Mouse (Mus musculus) megakaryocyte, embryonic 14.5 days (primary cell): ENCODE measurements around the gene Trim14. TPM values are rescaled to one million over a fixed set of nuclear protein-coding genes. Genes with fewer than 3 reads are reported as not detected.

Source experiments
- H3K27me3 ChIP-seq: replicated peaks from 2 replicates; pipeline ENCODE3; 2012; ENCODE audit warnings: inconsistent platforms
- H3K36me3 ChIP-seq: replicated peaks from 2 replicates; pipeline ENCODE3; 2012; ENCODE audit warnings: low read length, inconsistent platforms, mixed read lengths
- H3K4me1 ChIP-seq: 2 replicates; pipeline ENCODE4 v1.6.1; 2012; ENCODE audit warnings: inconsistent platforms
- H3K4me3 ChIP-seq: replicated peaks from 2 replicates; pipeline ENCODE3; 2012; ENCODE audit warnings: moderate library complexity, mild to moderate bottlenecking, inconsistent platforms
- H3K9me3 ChIP-seq: 2 replicates; pipeline ENCODE4 v1.6.1; 2012; ENCODE audit warnings: inconsistent platforms
- FLI1 ChIP-seq: IDR thresholded peaks from 2 replicates; pipeline ENCODE4 v1.6.1; 2012; ENCODE audit warnings: low read length, inconsistent platforms, mixed read lengths
- GATA1 ChIP-seq: IDR thresholded peaks from 3 replicates; pipeline ENCODE4 v1.6.1; 2012; ENCODE audit warnings: mixed read lengths, low read length, inconsistent platforms, borderline replicate concordance
- polyA plus RNA-seq: library from polyadenylated mRNA; stranded (reverse); fragments of >175 nt; gene quantifications from 2 replicates; pipeline ENCODE4 v1.2.3, GENCODE M21; 2012; ENCODE audit warnings: low replicate concordance; ENCODE audit not compliant: insufficient read depth

The Trim14 gene
- polyA plus RNA-seq, 1 experiment = 8.1 TPM

DNA sequence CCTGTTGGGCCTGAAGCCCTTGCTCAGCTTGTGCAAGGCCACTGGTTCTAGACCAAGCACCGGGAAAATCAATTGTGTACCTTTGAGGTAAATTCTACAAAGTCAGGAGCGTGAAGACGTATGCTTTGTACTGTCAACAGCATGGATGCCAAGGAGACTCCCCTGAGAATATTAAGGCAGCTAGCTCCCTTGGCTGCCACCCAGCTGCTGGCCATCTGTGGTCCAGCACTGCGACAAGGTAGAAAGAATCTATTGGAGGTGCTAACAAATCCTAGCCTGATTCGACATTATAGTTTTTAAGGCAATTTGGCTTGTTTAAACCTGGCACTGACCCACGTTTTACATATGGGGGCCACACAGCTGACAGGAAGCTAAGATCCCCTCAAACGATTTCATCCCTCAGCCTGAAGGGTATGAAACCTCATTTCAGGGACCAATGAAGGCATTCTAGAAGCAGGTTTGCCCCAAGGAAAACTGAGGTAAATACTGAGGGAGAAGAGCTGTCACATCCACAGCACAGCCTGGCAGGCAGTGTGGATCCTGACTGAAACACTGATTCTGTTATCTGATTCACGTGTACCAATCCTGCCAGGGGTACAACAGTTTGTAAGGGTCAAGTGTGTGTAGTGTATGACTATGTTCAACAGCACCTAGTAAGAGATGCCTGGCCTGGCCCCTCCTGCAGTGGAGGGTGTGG is 30.4 kb downstream of the Trim14 start:
- peaks cover 60% of the 10 kb centered on the region for H3K36me3 ChIP-seq
- no peak overlapping the region for H3K4me3 ChIP-seq
- TF ChIP-seq FLI1 = no peak
- no peak for TF ChIP-seq GATA1
- peaks cover 48% of the 10 kb centered on the region for H3K4me1 ChIP-seq
- no peaks in the 10 kb centered on the region for H3K9me3 ChIP-seq
- no peaks in the 10 kb centered on the region for H3K27me3 ChIP-seq

DNA sequence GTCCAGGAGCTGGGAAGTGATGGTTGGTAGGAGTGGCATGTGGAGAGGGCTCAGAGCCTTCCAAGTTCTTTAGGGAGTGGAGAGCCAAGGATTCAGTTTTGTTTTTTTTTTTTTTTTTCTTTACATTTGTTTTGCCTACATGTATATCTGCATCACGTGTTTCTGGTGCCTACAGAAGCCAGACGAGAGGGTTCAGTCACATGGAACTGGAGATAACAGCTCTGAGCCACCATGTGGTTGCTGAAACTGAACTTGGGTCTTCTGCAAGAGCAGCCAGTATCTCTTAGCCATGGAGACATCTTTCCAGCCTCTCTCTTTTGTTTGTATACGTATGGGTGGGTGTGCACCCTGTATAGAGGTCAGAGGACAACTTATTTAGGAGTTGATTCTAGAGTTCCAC is 32.1 kb downstream of the Trim14 start:
- H3K4me1 ChIP-seq = peaks cover 52% of the 10 kb centered on the region
- no peak overlapping the region for H3K4me3 ChIP-seq
- no peaks in the 10 kb centered on the region for H3K9me3 ChIP-seq
- no peaks in the 10 kb centered on the region for H3K27me3 ChIP-seq
- H3K36me3 ChIP-seq = peaks cover 72% of the 10 kb centered on the region
- no peak for TF ChIP-seq FLI1
- TF ChIP-seq GATA1 = no peak

DNA sequence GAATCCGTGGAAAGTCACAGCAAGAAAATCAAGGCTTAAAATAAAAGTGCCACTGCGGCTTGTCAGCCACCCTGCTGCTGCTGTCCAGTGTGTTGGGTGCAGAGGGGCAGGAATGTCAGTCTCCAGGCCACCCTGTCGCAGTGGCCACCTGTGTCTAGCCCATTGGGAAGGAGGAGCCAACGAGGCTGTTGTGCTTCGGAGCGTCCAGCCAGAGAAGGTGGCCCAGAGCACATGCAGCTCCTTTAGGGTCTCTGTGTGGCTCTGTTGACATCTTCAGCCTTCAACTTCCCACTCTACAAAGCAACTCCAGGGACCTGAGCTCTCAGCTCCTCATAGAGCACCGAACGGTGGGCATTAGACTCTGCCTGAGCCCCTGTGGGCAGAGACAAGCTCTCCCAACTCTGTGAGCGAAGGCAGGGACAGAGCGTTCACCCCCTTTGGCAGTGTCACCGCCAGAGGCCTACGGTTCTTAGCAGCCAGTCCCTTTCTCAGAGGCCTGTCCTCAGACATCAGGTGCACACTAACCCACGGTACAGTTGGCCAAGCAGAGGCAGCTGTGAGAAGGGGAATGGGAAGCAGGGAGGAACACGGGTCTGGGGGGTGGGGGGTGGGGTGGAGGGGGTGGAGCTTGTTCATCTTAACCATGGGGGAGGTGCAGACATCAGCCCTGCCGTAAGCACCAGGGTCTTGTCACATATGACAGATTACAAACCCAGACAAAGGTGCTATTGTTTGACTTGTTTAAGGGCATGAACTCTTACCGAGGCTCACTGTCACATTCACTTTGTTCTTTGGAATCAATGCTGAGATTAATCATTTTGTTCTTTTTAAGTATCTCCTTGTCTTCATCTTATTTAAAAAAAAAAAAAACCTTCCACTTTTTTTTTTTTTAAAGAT is 33.1 kb downstream of the Trim14 start:
- H3K4me3 ChIP-seq = no peak overlapping the region
- H3K9me3 ChIP-seq = no peaks in the 10 kb centered on the region
- peaks cover 81% of the 10 kb centered on the region for H3K36me3 ChIP-seq
- peaks cover 57% of the 10 kb centered on the region for H3K4me1 ChIP-seq
- H3K27me3 ChIP-seq = no peaks in the 10 kb centered on the region
- no peak for TF ChIP-seq FLI1
- TF ChIP-seq GATA1 = no peak

DNA sequence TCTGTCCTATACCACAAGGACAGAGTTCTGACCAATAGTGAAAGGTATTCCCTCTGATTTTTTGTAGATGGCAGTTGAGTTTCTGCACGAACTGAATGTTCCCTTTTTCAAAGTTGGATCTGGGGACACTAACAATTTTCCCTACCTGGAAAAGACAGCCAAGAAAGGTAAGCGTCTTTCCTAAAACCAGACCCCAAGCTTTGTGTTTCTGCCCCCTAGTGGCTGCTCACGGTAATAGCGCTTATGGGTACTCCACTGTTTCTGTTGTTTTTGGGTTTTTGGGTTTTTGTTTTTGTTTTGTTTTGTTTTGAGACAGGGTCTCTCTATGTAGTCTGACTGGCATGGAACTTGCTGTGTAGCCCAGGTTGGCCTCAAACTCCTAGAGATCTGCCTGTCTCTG is 37.0 kb downstream of the Trim14 start:
- Histone ChIP-seq H3K4me1 (peaks cover 51% of the 10 kb centered on the region), H3K27me3 (no peaks in the 10 kb centered on the region), H3K4me3 (no peak overlapping the region), H3K9me3 (no peaks in the 10 kb centered on the region), H3K36me3 (peaks cover 96% of the 10 kb centered on the region)
- TF ChIP-seq FLI1 (no peak), GATA1 (no peak)

DNA sequence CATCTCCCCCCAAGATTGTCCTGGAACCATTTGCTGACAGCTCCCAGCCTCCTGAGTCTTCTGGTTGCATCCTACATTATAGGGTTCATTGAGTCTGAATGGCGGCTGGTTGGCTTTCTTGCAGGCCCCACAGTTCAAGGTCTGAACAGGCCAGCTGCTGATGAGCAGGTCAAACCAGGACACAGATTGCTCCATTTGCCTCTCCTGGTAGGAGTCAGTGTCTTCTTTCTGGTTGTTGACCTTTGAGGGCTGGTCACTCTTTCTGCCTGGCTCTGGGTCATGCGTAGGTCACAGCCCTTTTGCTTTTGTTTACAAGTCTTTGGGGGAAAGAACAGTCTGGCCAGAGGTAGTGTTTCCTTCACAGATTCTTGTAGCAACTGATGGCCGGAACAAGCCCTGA is 37.4 kb downstream of the Trim14 start:
- no peaks in the 10 kb centered on the region for H3K27me3 ChIP-seq
- H3K9me3 ChIP-seq = no peaks in the 10 kb centered on the region
- TF ChIP-seq FLI1 (no peak), GATA1 (no peak)
- H3K4me3 ChIP-seq = no peak overlapping the region
- H3K36me3 ChIP-seq = peaks cover 96% of the 10 kb centered on the region
- H3K4me1 ChIP-seq = peaks cover 47% of the 10 kb centered on the region

DNA sequence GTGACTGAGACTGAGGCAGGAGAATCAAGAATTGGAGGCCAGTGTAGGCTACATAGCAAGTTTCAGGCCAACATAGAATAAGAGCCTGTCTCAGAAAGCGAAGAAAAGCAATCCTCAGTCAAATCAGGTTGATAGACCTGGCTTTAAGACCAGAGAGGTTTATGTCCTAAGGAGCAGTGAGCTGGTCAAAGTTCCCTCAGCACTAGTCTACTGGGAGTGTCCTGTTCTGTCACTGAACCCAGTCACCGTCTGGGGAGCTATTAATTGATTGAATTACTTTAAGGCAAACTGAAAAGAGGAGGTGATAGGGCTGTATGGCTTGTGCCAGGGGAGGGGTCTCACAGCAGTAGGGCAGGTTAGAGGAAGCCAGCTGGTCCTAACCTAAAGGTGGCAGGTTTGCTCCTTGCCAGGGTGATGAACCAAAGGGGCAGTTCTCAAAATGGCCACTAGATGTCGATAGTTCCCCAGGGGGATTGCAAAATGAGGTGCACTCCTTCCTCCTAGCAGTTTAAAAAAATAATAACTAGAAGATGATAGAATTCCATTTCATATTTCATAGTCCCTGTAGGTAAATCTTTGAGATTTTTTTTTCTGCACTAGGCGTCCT is 38.6 kb downstream of the Trim14 start:
- no peak for TF ChIP-seq GATA1
- TF ChIP-seq FLI1 = no peak
- no peaks in the 10 kb centered on the region for H3K27me3 ChIP-seq
- no peak overlapping the region for H3K4me3 ChIP-seq
- H3K36me3 ChIP-seq = peaks cover 96% of the 10 kb centered on the region
- no peaks in the 10 kb centered on the region for H3K9me3 ChIP-seq
- peaks cover 40% of the 10 kb centered on the region for H3K4me1 ChIP-seq

DNA sequence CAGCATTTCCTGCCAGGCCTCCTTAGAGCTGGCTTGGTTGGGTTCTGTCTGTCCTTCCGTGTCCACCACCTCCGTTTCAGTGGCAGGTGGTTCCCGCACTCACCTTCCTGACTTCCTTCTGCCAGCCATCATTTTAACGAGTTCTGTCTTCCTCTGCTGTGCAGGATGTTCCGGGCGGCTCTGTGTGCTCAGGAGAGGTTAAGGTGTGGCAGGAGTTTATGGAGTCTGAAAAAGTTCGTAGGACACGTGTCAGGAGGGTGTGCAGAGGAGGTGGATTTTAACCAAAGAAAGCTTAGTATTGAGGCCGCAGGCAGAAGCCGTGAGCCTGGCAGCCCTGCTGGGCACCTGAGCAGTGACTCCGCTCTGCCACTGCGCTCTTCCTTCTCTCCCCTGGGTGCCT is 40.4 kb downstream of the Trim14 start:
- Histone ChIP-seq H3K4me1 (peaks cover 45% of the 10 kb centered on the region), H3K4me3 (no peak overlapping the region), H3K9me3 (no peaks in the 10 kb centered on the region), H3K27me3 (no peaks in the 10 kb centered on the region), H3K36me3 (peaks cover 92% of the 10 kb centered on the region)
- TF ChIP-seq FLI1 (no peak), GATA1 (no peak)

DNA sequence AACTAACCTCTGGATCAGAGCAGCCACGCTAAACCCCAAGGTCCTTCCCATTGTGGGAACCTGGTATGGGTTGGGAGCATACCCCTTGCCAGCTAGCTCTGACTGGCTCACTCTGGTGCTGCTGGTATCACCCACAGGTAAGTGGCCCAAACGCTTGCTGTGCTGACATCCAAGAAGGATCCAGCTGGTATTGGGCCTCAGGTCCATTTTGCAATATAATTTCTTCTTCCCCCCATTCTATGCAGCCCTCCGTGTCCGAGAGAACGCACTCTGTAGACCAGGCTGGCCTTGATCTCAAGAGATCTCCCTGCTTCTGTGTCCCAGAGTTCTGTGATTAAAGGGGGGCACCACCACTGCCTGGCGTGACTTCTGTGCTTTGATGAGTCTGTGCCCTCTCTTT is 42.9 kb downstream of the Trim14 start:
- TF ChIP-seq GATA1 (no peak), FLI1 (no peak)
- Histone ChIP-seq H3K9me3 (no peaks in the 10 kb centered on the region), H3K36me3 (peaks cover 69% of the 10 kb centered on the region), H3K27me3 (no peaks in the 10 kb centered on the region), H3K4me1 (peaks cover 50% of the 10 kb centered on the region), H3K4me3 (no peak overlapping the region)

DNA sequence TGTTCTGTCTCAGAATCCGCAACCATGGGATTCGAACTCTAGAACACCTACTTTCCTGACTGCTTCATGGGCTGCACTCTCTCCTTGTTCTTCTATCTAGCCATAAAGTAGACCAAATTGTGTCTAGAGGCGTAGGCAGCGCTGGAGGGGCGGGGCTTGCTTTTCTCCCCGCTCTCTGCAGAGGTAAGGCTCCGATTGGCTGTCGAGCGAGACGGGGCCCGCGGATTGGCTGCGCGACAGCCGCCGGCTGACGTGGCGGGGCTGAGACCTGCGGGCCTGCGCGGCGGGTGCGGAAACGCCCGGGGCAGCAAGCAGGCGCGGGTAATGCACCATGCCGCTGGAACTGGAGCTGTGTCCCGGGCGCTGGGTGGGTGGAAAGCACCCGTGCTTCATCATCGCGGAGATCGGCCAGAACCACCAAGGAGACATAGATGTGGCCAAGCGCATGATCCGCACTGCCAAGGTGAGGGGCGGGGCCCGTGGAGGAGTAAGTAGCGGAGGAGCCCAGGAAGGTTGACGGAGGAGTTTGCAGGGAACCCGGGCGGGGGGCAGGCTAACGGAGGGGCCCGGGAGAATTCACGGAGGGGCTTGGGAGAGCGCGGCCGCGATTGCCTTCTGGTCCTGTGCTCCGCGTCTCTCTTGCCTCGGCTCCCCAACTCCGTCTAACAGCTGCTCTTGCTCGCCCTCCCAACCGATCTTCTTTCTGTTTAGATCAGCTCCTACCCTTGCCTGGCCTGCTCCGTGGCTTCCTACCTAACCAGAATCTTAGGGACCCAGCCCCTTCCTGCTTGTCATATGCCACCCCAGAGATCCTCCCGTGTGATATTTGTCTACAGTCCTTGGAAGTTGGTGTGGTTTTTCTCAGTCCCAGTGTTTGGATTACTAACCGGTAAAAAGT is 46.7 kb downstream of the Trim14 start, which contains the start of gene Nans:
Gene Nans (plus strand): TSS at position 221 of the 898 bp plus-strand sequence.
- Histone ChIP-seq H3K9me3 (no peaks in the 10 kb centered on the region), H3K27me3 (no peaks in the 10 kb centered on the region), H3K4me1 (peaks cover 71% of the 10 kb centered on the region), H3K36me3 (peaks cover 35% of the 10 kb centered on the region), H3K4me3 (peak within 1 kb of the TSS; percentile 99)
- TF ChIP-seq GATA1 (no peak), FLI1 (no peak)
